Mouse (Mus musculus): Measurements from ENCODE around the gene Gm4881.
A peak's percentile ranks its signal among the peaks of the same experiment; 100 is the strongest.

Gm4881 gene

DNA sequence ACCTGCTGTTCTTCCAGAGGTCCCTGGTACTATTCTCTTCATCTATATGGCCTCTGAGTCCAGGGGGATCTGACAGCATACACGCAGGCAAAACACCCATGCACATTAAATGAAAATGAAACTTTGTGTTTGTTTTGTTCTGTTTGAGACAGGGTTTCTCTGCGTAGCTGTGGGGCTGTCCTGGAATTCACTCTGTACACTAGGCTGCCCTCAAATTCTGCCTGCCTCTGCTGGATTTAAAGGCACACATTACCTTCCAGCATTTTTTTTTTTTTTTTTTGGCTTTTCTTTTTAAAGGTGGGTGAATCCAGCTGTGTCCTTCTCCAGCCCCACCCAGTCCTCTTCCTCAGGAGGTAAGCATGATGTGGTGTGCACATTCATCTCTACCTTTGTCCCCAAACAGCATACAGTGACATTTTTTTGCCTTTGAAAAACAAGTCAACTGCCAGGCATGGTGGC lies 52.1 kb downstream of the Gm4881 start:
- DNase-seq: no peak

- DNase-seq: no peak
Measured at GRCm38 (mm10) chr7:24891241-24892124, 52.8 kb downstream of the Gm4881 start.

DNA sequence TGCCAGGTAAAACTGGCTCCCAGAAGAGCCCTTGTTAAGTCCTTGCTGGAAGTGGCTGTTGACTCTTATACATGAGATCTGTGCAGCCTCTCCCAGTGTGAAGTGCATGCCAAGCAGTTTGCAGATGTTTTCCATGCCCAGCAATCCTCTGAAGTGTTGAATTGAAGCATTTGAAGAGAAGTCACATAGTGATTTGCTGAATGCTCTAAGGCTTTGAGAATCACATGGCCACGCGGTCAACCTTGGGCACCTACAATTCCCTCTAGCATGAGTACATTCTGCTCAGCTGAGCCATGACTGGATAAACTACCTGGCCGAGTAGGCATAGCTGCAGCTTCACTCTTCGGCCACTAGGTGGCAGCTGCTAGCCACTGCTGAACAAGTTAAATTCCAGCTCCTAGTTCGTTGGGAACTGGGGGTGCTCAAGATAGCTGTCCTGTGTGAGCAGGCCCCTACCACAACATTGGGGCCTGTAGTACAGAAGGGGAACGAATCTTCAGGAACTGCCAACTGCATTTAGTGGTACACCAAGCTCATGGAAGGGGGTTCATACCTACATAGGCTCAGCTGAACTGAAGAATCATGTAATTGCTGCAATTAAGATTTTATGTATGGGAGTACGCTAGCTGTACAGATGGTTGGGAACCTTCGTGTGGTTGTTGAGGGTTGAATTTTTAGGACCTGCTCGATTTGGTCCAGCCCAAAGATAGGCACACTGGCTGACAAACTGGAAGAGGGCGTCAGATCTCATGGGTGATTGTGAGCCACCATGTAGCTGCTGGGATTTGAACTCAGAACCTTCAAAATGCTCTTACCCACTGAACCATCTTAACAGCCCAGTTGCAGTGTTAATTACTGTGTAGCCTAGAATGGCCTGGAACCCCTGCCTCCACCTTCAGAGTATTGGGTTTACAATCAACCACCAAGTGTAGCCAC lies 53.7 kb downstream of the Gm4881 start:
- peak; percentile 71 for DNase-seq

GRCm38 (mm10) chr7:24889431-24890220 lies 54.7 kb downstream of the Gm4881 start:
- DNase-seq: no peak

DNA sequence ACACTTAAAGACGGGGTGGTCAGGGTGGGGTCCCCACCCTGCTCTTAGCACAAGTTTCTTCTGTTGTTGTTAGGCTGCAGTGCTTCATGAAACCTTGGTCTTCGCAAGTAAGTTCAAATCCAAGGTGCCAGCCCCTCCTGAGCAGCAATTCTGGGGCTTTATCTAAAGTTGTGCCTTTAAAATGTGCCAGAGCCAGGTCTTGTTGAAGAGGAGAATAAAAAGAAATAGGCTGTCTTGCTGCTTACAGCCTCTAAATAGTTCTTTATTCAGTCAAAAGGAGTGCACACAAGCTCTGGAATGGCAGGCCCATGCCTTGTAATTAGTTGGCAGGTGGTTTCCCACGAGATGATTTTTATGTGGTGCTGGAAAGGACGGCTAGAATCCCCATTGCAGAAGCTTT lies 57.2 kb downstream of the Gm4881 start:
- DNase-seq: no peak

DNA sequence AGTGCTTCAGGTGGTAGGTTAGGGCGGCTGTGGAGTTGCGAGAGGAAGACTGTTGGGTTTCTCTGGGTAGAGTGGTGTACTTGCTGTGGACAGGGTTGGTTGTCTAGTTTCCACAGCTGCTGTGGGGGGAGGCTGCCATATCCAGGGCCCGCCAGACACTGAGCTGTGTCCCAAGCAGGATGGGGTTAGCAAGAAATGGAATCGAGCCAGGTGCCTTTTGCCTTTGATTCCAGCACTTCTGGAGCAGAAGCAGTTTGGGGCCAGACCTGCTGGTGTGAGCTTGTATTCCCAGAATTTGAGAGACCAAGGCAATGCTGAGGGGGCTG lies 58.0 kb downstream of the Gm4881 start:
- no peak for DNase-seq

DNA sequence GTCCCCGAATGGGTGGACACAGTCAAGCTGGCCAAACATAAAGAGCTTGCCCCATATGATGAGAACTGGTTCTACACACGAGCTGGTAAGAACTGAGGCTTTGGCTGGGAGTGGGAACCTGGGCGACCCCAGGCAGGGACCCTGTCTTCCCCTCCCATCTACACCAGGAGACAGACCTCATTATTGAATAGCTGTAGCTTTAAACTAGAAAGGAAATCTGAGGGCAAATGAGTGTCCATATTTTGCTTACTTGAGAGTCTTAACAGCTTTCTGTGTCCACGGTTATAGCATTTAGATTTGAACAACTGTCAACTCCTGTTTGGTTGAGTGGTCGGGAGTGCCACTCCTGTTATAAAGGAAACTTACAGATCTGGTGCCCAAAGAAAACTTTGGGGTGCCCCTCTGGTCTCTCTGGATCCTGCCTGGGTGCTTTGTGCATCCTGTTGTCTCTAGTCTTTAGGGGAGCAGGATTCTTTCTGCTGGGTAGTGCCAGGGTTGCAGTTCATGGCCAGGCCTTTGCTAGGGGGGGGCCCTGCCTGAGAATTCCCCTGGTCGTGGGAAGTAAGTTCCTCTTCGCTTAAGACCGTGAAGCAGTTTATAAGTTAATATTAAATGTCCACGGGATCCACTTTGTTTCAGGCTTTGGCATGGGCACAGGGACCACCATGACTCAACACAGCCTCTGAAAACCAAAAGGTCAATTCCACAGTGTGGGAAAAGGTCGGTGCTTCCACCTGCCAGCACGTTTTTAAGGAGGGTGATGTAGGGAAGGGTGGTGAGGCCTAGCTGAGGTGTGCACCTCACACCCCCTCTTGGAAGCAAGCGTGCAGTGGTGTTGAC lies 58.6 kb downstream of the Gm4881 start:
- no peak for DNase-seq

GRCm38 (mm10) chr7:24884693-24885291 lies 59.5 kb downstream of the Gm4881 start:
- DNase-seq: no peak

GRCm38 (mm10) chr7:24883896-24884692 lies 60.2 kb downstream of the Gm4881 start, which contains the start of gene Rps19:
TSS of gene Rps19 (plus strand) at chr7:24884371.
- peak; percentile 98 for DNase-seq

DNA sequence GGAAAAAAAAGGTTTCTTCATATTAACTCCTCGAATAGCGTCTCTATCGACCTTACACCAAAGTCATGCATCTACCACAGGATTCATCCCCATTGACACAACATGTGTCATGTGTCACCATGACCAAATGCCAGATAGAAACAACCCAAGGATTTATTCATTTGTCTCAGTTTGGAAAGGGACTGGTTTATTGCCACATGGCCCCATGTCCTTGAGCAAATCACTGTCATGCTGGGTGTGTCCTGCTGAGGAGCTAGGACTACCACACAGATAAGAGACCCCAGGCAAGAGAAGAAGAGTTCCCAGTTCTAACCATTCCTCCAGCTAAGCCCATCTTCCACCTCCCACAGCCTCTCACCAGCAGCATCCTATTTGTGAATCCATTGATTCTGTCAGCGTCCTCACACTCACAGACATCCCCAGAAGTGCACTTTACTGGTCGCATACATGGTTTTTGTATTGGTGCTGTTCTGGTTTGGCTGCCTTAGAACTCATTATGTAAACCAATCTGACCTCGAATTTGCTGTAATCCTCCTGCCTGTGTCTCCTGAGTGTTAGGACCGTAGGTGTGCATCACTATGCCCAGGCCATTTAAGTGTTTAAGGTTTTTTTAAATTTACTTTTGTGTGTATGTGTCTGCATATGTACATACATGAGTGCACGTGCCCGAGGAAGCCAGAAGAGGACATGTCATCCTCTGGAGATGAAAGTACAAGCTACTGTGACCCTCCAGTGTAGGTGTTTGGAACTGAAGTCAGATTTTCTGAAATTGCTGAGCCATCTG lies 61.7 kb downstream of the Gm4881 start:
- DNase-seq: no peak

- no peak for DNase-seq
Measured at GRCm38 (mm10) chr7:24879620-24880019, 64.7 kb downstream of the Gm4881 start.

GRCm38 (mm10) chr7:24877588-24877987 lies 66.7 kb downstream of the Gm4881 start:
- DNase-seq: no peak
